Comparison of ENCODE assay signal across 28 mouse cellular contexts in the genomic region with DNA sequence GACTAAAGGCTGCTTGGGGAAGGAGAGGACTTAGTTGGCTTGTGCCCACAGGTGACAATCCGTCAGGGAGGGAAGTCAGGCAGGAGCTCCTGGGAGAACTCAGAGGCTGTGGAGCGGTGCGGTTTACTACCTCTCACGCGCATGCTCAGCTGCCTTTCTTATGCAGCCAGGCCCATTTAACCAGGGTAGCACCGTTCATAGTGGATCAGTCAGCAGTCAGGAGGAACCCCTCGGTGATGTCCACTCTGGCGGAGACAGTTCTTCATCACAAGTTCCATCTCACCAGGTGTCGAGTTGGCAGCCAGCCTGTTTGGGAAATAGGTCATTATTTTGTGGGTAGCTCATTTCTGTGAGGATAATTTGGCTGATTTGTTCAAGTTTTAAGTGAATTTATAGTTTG. TPM values are rescaled to one million over a fixed set of nuclear protein-coding genes. Genes with fewer than 3 reads are reported as not detected.
DNase-seq lines count a peak whose midpoint lies in the region; TF ChIP-seq lines count a peak whose summit lies in the region.
"Had no signal": no experiment of that assay in that cellular context is flagged by ENCODE, and none has a peak within 500 bp of the region (broad histone marks: within the 10 kb centered on the region; RNA-seq: fewer than 3 reads in every experiment).

No protein-coding gene starts in this region.

- intact Hi-C loops in left cerebral cortex, postnatal 25 days (cut with DNase I) = no loop called here

- DNase-seq in ES-E14 (ENCODE audit: low read depth, low spot score) = no peak
- peak; percentile 81 for DNase-seq in brain, adult 2 months (ENCODE audit: low read depth, low spot score)
- DNase-seq in cerebellum, adult 8-10 months = peak; percentile 56
- peak; percentile 58 to 74 for DNase-seq in cerebellum, postnatal 25 days
- DNase-seq in kidney, adult 11 months = no peak
- no peak for DNase-seq in thymus, postnatal 25 days
- DNase-seq in left cerebral cortex, postnatal 25 days (ENCODE audit: low spot score in 2 of 2) = no peak
- DNase-seq: adrenal gland, adult 2 months; adrenal gland, postnatal 36 days; embryo, embryonic 11 days; gastrocnemius, postnatal 36 days; heart, postnatal 10 days; kidney, postnatal 36 days; liver; lung, embryonic 14.5 days; lung, postnatal 14 days; retina, postnatal 1 day; right cerebral cortex, postnatal 14 days had no signal

- peaks cover 0 to 1% of the 10 kb centered on the region in 2 experiments; a peak in 1 of 4 replicates for H3K4me1 ChIP-seq in ES-E14 (ENCODE audit: control insufficient read depth in 2 of 2, insufficient read depth in 2 of 2, low read length in 2 of 2, poor library complexity in 1 of 2)
- H3K4me1 ChIP-seq: embryonic facial prominence, embryonic 13.5 days; forebrain, embryonic 10.5 days; forebrain, embryonic 15.5 days; heart, embryonic 13.5 days; kidney, embryonic 15.5 days; midbrain, embryonic 10.5 days; midbrain, embryonic 15.5 days; neural tube, embryonic 15.5 days had no signal

- peak overlapping the region; percentile 47; the same call in 1 of the 2 replicates for H3K27ac ChIP-seq in ES-E14 (ENCODE audit: insufficient read depth, low read depth, low read length, poor library complexity, severe bottlenecking)
- H3K27ac ChIP-seq: embryonic facial prominence, embryonic 13.5 days; forebrain, embryonic 10.5 days; forebrain, embryonic 15.5 days; heart, embryonic 13.5 days; hindbrain, embryonic 14.5 days; kidney, embryonic 15.5 days; liver, embryonic 14.5 days; midbrain, embryonic 10.5 days; midbrain, embryonic 15.5 days; neural tube, embryonic 15.5 days had no signal

- H3K36me3 ChIP-seq in ES-E14 (ENCODE audit: control insufficient read depth, insufficient read depth, low read length, poor library complexity, severe bottlenecking) = peaks cover 36% of the 10 kb centered on the region

- H3K9ac ChIP-seq in ES-E14 (ENCODE audit: insufficient read depth, low read depth, low read length, poor library complexity, severe bottlenecking) = no peak overlapping the region
- H3K9ac ChIP-seq: embryonic facial prominence, embryonic 13.5 days; forebrain, embryonic 15.5 days; heart, embryonic 13.5 days; hindbrain, embryonic 14.5 days; kidney, embryonic 15.5 days; liver, embryonic 14.5 days; lung, embryonic 14.5 days; midbrain, embryonic 15.5 days; neural tube, embryonic 15.5 days had no signal

- H3K4me3 ChIP-seq in ES-E14 (ENCODE audit: insufficient read depth in 1 of 2, low read depth in 1 of 2, low read length in 2 of 2, poor library complexity in 1 of 2, severe bottlenecking in 1 of 2) = no peak overlapping the region
- H3K4me3 ChIP-seq: embryonic facial prominence, embryonic 13.5 days; forebrain, embryonic 10.5 days; forebrain, embryonic 15.5 days; heart, embryonic 13.5 days; kidney, embryonic 15.5 days; midbrain, embryonic 10.5 days; midbrain, embryonic 15.5 days; neural tube, embryonic 15.5 days had no signal

- H3K9me3 ChIP-seq in ES-E14 (ENCODE audit: control insufficient read depth, insufficient read depth, low read depth, low read length) = no peaks in the 10 kb centered on the region
- H3K9me3 ChIP-seq: embryonic facial prominence, embryonic 13.5 days; forebrain, embryonic 10.5 days; forebrain, embryonic 15.5 days; heart, embryonic 13.5 days; kidney, embryonic 15.5 days; midbrain, embryonic 10.5 days; midbrain, embryonic 15.5 days; neural tube, embryonic 15.5 days had no signal

- in situ Hi-C loops in ES-E14 (cut with MboI; ENCODE audit: low sequenced_read_pairs in 2 of 2, unreplicated experiment in 2 of 2) = no loop called here

TF ChIP-seq in ES-E14, 5 proteins besides CTCF, POLR2A, EP300 and RAD21:
- TF ChIP-seq HCFC1 (IDR thresholded peaks at IDR 0.05; ENCODE audit: borderline replicate concordance, insufficient read depth, low read length) (no peak), ZNF384 (IDR thresholded peaks at IDR 0.05; ENCODE audit: low read depth, low read length) (no peak), ZC3H11A (IDR thresholded peaks at IDR 0.05; ENCODE audit: borderline replicate concordance, low read depth, low read length) (no peak), MAFK (IDR thresholded peaks at IDR 0.05; ENCODE audit: insufficient read depth, low read depth, low read length) (no peak), CHD2 (IDR thresholded peaks at IDR 0.05; ENCODE audit: low read depth, low read length) (no peak)

RNA-seq across cellular contexts. Expression of gene Prkci, which starts 36.1 kb away (rescaled TPM):
- total RNA-seq in ES-E14 (2012; rRNA removed) = 95.2 and 107 TPM in 2 replicates
- total RNA-seq in left cerebral cortex, postnatal 25 days (2021) = 10 to 100 TPM; 67.4 to 76.9 TPM

Comparison
In these comparisons a context has a peak if more than half of its experiments do, and no peak if none do; other contexts are left out.
1. DNase-seq: peak in brain, adult 2 months (single experiment), cerebellum, adult 8-10 months (single experiment) and cerebellum, postnatal 25 days (2 of 2); none in ES-E14 (single experiment), kidney, adult 11 months (single experiment), thymus, postnatal 25 days (single experiment) and left cerebral cortex, postnatal 25 days (0 of 2).